Mouse (Mus musculus): Measurements from ENCODE around the gene Slc5a9. TPM values are rescaled to one million over a fixed set of nuclear protein-coding genes. Genes with fewer than 3 reads are reported as not detected.

Slc5a9 gene
- polyA plus RNA-seq, 1 experiment from 2014 or later, result 6.0 TPM

GRCm38 (mm10) chr4:111866701-111867100, 36.0 kb downstream of the Slc5a9 start:
- H3K9me3 ChIP-seq (replicated peaks; ENCODE audit: low read length), result no peaks in the 10 kb centered on the region
- H3K4me1 ChIP-seq (replicated peaks; ENCODE audit: insufficient read depth, low read length), result no peaks in the 10 kb centered on the region
- no peak for DNase-seq (ENCODE audit: low spot score)
- 85% methylated on average over 5 of the region's 5 CpGs for WGBS
- ATAC-seq (replicated peaks; ENCODE audit: low FRiP score, low read depth), result no peak
- H3K36me3 ChIP-seq (ENCODE audit: insufficient read depth, low read length), result no peaks in the 10 kb centered on the region
- no peak for TF ChIP-seq CTCF (IDR thresholded peaks at IDR 0.05; ENCODE audit: low read depth)
- H3K4me2 ChIP-seq (ENCODE audit: low read length), result no peak overlapping the region
- H3K4me3 ChIP-seq (replicated peaks; ENCODE audit: low read depth, low read length), result no peak overlapping the region
- H3K27ac ChIP-seq, result no peak overlapping the region
- no peaks in the 10 kb centered on the region for H3K27me3 ChIP-seq (ENCODE audit: insufficient read depth, low read length)
- H3K9ac ChIP-seq (ENCODE audit: low read depth, low read length), result no peak overlapping the region

- DNase-seq (ENCODE audit: low spot score), result no peak
- Histone ChIP-seq H3K9ac (ENCODE audit: low read depth, low read length) (no peak overlapping the region), H3K4me2 (ENCODE audit: low read length) (no peak overlapping the region), H3K4me1 (replicated peaks; ENCODE audit: insufficient read depth, low read length) (no peaks in the 10 kb centered on the region), H3K27me3 (ENCODE audit: insufficient read depth, low read length) (no peaks in the 10 kb centered on the region), H3K4me3 (replicated peaks; ENCODE audit: low read depth, low read length) (no peak overlapping the region), H3K36me3 (ENCODE audit: insufficient read depth, low read length) (no peaks in the 10 kb centered on the region), H3K27ac (no peak overlapping the region), H3K9me3 (replicated peaks; ENCODE audit: low read length) (no peaks in the 10 kb centered on the region)
- ATAC-seq (replicated peaks; ENCODE audit: low FRiP score, low read depth), result no peak
- no peak for TF ChIP-seq CTCF (IDR thresholded peaks at IDR 0.05; ENCODE audit: low read depth)
Measured at GRCm38 (mm10) chr4:111852626-111853025, 50.1 kb downstream of the Slc5a9 start.

- TF ChIP-seq CTCF (IDR thresholded peaks at IDR 0.05; ENCODE audit: low read depth), result no peak
- no peaks in the 10 kb centered on the region for H3K27me3 ChIP-seq (ENCODE audit: insufficient read depth, low read length)
- H3K27ac ChIP-seq, result no peak overlapping the region
- no peak overlapping the region for H3K4me3 ChIP-seq (replicated peaks; ENCODE audit: low read depth, low read length)
- H3K4me1 ChIP-seq (replicated peaks; ENCODE audit: insufficient read depth, low read length), result no peaks in the 10 kb centered on the region
- WGBS, result 97% methylated on average over 6 of the region's 6 CpGs
- H3K9me3 ChIP-seq (replicated peaks; ENCODE audit: low read length), result no peaks in the 10 kb centered on the region
- H3K36me3 ChIP-seq (ENCODE audit: insufficient read depth, low read length), result no peaks in the 10 kb centered on the region
- ATAC-seq (replicated peaks; ENCODE audit: low FRiP score, low read depth) (no peak), DNase-seq (ENCODE audit: low spot score) (no peak)
- H3K9ac ChIP-seq (ENCODE audit: low read depth, low read length), result no peak overlapping the region
- no peak overlapping the region for H3K4me2 ChIP-seq (ENCODE audit: low read length)
Measured at GRCm38 (mm10) chr4:111838882-111839281, 63.8 kb downstream of the Slc5a9 start.

Other genes starting within 250 kb of the Slc5a9 start
- 33.2 and 38.5 TPM in 2 replicates for gene Spata6, start 182.9 kb downstream of the Slc5a9 start, polyA plus RNA-seq (2015; fragmentation: Nextera tagmentation; extraction: Ambion mirVana)
- not detected in 2 replicates for gene Skint8, start 16.5 kb upstream of the Slc5a9 start, polyA plus RNA-seq (2015; fragmentation: Nextera tagmentation; extraction: Ambion mirVana)
- not detected in 2 replicates for gene Skint7, start 70.0 kb upstream of the Slc5a9 start, polyA plus RNA-seq (2015; fragmentation: Nextera tagmentation; extraction: Ambion mirVana)
- not detected in 2 replicates for gene Skint1, start 103.4 kb upstream of the Slc5a9 start, polyA plus RNA-seq (2015; fragmentation: Nextera tagmentation; extraction: Ambion mirVana)
- not detected in 2 replicates for gene Skint4, start 169.1 kb upstream of the Slc5a9 start, polyA plus RNA-seq (2015; fragmentation: Nextera tagmentation; extraction: Ambion mirVana)

Data from kidney, postnatal 0 days (tissue).